Mouse (Mus musculus): ENCODE measurements around the gene Gm49391. TPM values are rescaled to one million over a fixed set of nuclear protein-coding genes. Genes with fewer than 3 reads are reported as not detected.

The Gm49391 gene
- polyA plus RNA-seq (2017; shearing (Covaris generic)) = under 1 TPM in 1 of 2 experiments, not detected in 1; 0.48 TPM

GRCm38 (mm10) chr13:60936500-60936901 lies at the start of gene Gm49391, which contains the start of gene Ctla2a:
Gene Gm49391, minus strand, starts transcription at chr13:60936571.
Gene Ctla2a, minus strand, starts transcription at chr13:60936625.

GRCm38 (mm10) chr13:60941884-60942283 lies 5.5 kb upstream of the Gm49391 start, which contains the start of gene Tpbpa:
Gene Tpbpa, minus strand, starts transcription at chr13:60941984.

GRCm38 (mm10) chr13:60935490-60935889 lies 881 bp downstream of the Gm49391 start, which contains the start of gene Gm49393:
Gene Gm49393, minus strand, starts transcription at chr13:60935590.

GRCm38 (mm10) chr13:60904780-60905179 lies 31.6 kb downstream of the Gm49391 start, which contains the start of gene Tpbpb:
Gene Tpbpb, minus strand, starts transcription at chr13:60904880.

GRCm38 (mm10) chr13:60897328-60897727 lies 39.0 kb downstream of the Gm49391 start, which contains the start of gene Ctla2b:
Gene Ctla2b, minus strand, starts transcription at chr13:60897447.

GRCm38 (mm10) chr13:60896794-60897193 lies 39.6 kb downstream of the Gm49391 start, which contains the start of gene Gm49392:
Gene Gm49392, minus strand, starts transcription at chr13:60896894.

GRCm38 (mm10) chr13:60864281-60864680 lies 72.1 kb downstream of the Gm49391 start, which contains the start of gene 4930486L24Rik:
Gene 4930486L24Rik, minus strand, starts transcription at chr13:60864475.

Other genes starting within 250 kb of the Gm49391 start
- gene BC051665, start 150.2 kb downstream of the Gm49391 start, polyA plus RNA-seq (2017; shearing (Covaris generic)) = under 1 TPM in 1 of 2 experiments, not detected in 1; 0.12 TPM
- not detected for gene Ctsll3, start 133.7 kb downstream of the Gm49391 start, polyA plus RNA-seq (2017; shearing (Covaris generic))
- gene 4930486L24Rik, start 72.1 kb downstream of the Gm49391 start, polyA plus RNA-seq (2017; shearing (Covaris generic)) = 1 to 10 TPM; 1.3 to 3.0 TPM
- not detected for gene Gm49392, start 39.7 kb downstream of the Gm49391 start, polyA plus RNA-seq (2017; shearing (Covaris generic))
- 1 to 10 TPM; 6.0 to 8.7 TPM for gene Ctla2b, start 39.1 kb downstream of the Gm49391 start, polyA plus RNA-seq (2017; shearing (Covaris generic))
- not detected for gene Tpbpb, start 31.7 kb downstream of the Gm49391 start, polyA plus RNA-seq (2017; shearing (Covaris generic))
- gene Gm49393, start 981 bp downstream of the Gm49391 start, polyA plus RNA-seq (2017; shearing (Covaris generic)) = not detected
- 10 to 100 TPM; 43.9 to 62.3 TPM for gene Ctla2a, start 54 bp upstream of the Gm49391 start, polyA plus RNA-seq (2017; shearing (Covaris generic))
- gene Tpbpa, start 5.4 kb upstream of the Gm49391 start, polyA plus RNA-seq (2017; shearing (Covaris generic)) = not detected
- not detected for gene Ctsj, start 69.4 kb upstream of the Gm49391 start, polyA plus RNA-seq (2017; shearing (Covaris generic))
- gene Ctsq, start 104.1 kb upstream of the Gm49391 start, polyA plus RNA-seq (2017; shearing (Covaris generic)) = not detected
- not detected for gene Ctsr, start 227.7 kb upstream of the Gm49391 start, polyA plus RNA-seq (2017; shearing (Covaris generic))